In the genomic region with DNA sequence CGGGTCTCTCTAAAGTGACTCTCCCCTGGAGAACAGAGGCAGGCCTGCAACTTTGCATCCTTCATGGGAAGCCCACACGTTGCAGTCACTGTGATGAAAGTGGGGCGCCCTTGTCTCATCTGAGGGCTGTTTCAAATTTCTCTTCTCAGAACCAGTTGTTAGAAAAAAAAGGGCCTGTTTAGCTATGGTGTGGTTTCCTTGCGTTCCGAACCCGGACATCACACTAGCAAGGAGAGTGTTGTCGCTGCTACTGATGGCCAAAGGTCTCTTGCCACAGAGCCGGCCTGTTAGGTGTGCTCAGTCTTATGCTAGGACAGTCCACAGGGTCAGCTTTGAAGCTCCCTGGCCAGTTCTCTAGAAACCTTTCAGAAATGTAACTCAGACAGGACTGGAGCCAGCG, we compare ENCODE assay signal across 8 mouse cellular contexts.
DNase-seq lines count a peak whose midpoint lies in the region; ATAC-seq lines count a peak whose summit lies in the region.

No protein-coding gene starts in this region.

- no peak for DNase-seq in heart, adult 9 months (ENCODE audit: low spot score in 2 of 2)
- no peak for DNase-seq in embryonic facial prominence, embryonic 14.5 days (ENCODE audit: low spot score)
- DNase-seq in ovary, postnatal 14 days (ENCODE audit: low spot score) = no peak
- DNase-seq in left cerebral cortex, postnatal 14 days (ENCODE audit: low spot score in 2 of 2) = no peak

- H3K4me3 ChIP-seq in heart, embryonic 13.5 days = peak overlapping the region; percentile 75
- H3K4me3 ChIP-seq in embryonic facial prominence, embryonic 14.5 days (ENCODE audit: low read depth, low read length) = peak overlapping the region; percentile 66
- peak overlapping the region; percentile 60 for H3K4me3 ChIP-seq in kidney, embryonic 16.5 days (ENCODE audit: low read length)
- peak overlapping the region; percentile 76 for H3K4me3 ChIP-seq in midbrain, embryonic 16.5 days (ENCODE audit: low read depth, low read length)

- H3K4me2 ChIP-seq in heart, embryonic 13.5 days = peak overlapping the region; percentile 99
- H3K4me2 ChIP-seq in embryonic facial prominence, embryonic 14.5 days (ENCODE audit: low read depth, low read length) = peak overlapping the region; percentile 99
- peak overlapping the region; percentile 84 for H3K4me2 ChIP-seq in kidney, embryonic 16.5 days (replicated peaks; ENCODE audit: low read depth, low read length)
- peak overlapping the region; percentile 93 for H3K4me2 ChIP-seq in midbrain, embryonic 16.5 days (ENCODE audit: low read length)

- intact Hi-C loops in left cerebral cortex, postnatal 14 days (cut with DNase I) = no loop called here

- no peaks in the 10 kb centered on the region for H3K36me3 ChIP-seq in heart, embryonic 13.5 days
- H3K36me3 ChIP-seq in embryonic facial prominence, embryonic 14.5 days (ENCODE audit: control insufficient read depth, insufficient read depth, low read length) = no peaks in the 10 kb centered on the region
- no peaks in the 10 kb centered on the region for H3K36me3 ChIP-seq in kidney, embryonic 16.5 days (ENCODE audit: insufficient read depth, low read length)
- no peaks in the 10 kb centered on the region for H3K36me3 ChIP-seq in midbrain, embryonic 16.5 days (ENCODE audit: control insufficient read depth, insufficient read depth, low read length)

- 52% methylated on average over 9 of the region's 9 CpGs for WGBS in heart, embryonic 13.5 days
- 27% methylated on average over 9 of the region's 9 CpGs for WGBS in embryonic facial prominence, embryonic 14.5 days
- 37% methylated on average over 9 of the region's 9 CpGs for WGBS in kidney, embryonic 16.5 days
- WGBS in midbrain, embryonic 16.5 days = 37% methylated on average over 9 of the region's 9 CpGs

- H3K27ac ChIP-seq in heart, embryonic 13.5 days (replicated peaks) = peak overlapping the region; percentile 83
- peak overlapping the region; percentile 75 for H3K27ac ChIP-seq in embryonic facial prominence, embryonic 14.5 days (replicated peaks; ENCODE audit: low read depth, low read length)
- peak overlapping the region; percentile 92 for H3K27ac ChIP-seq in kidney, embryonic 16.5 days (ENCODE audit: low read length)
- H3K27ac ChIP-seq in midbrain, embryonic 16.5 days (ENCODE audit: low read length) = no peak overlapping the region

- no peak for ATAC-seq in heart, embryonic 13.5 days (ENCODE audit: extremely low read depth, insufficient number of reproducible peaks, low FRiP score, low TSS enrichment)
- ATAC-seq in embryonic facial prominence, embryonic 14.5 days (ENCODE audit: low read depth) = no peak
- peak; percentile 8; the same call in 1 of the 2 replicates for ATAC-seq in kidney, embryonic 16.5 days (ENCODE audit: low FRiP score, low TSS enrichment)
- ATAC-seq in midbrain, embryonic 16.5 days = no peak
- no peak for ATAC-seq in activated CD4-positive, CD25-positive, alpha-beta regulatory T cell, adult 4 months

- no peaks in the 10 kb centered on the region for H3K27me3 ChIP-seq in heart, embryonic 13.5 days (replicated peaks)
- no peaks in the 10 kb centered on the region for H3K27me3 ChIP-seq in embryonic facial prominence, embryonic 14.5 days (replicated peaks; ENCODE audit: control insufficient read depth, insufficient read depth, low read length)
- H3K27me3 ChIP-seq in kidney, embryonic 16.5 days (ENCODE audit: insufficient read depth, low read length) = no peaks in the 10 kb centered on the region
- H3K27me3 ChIP-seq in midbrain, embryonic 16.5 days (ENCODE audit: control insufficient read depth, insufficient read depth, low read depth, low read length) = no peaks in the 10 kb centered on the region

- no peaks in the 10 kb centered on the region for H3K9me3 ChIP-seq in heart, embryonic 13.5 days
- H3K9me3 ChIP-seq in embryonic facial prominence, embryonic 14.5 days (ENCODE audit: control insufficient read depth, low read length) = no peaks in the 10 kb centered on the region
- H3K9me3 ChIP-seq in kidney, embryonic 16.5 days (ENCODE audit: low read length) = no peaks in the 10 kb centered on the region
- no peaks in the 10 kb centered on the region for H3K9me3 ChIP-seq in midbrain, embryonic 16.5 days (replicated peaks; ENCODE audit: control insufficient read depth, low read length, poor library complexity, severe bottlenecking)

- H3K4me1 ChIP-seq in heart, embryonic 13.5 days = peaks cover 83% of the 10 kb centered on the region
- H3K4me1 ChIP-seq in embryonic facial prominence, embryonic 14.5 days (ENCODE audit: control insufficient read depth, insufficient read depth, low read length) = peaks cover 52% of the 10 kb centered on the region
- peaks cover 76% of the 10 kb centered on the region for H3K4me1 ChIP-seq in kidney, embryonic 16.5 days (ENCODE audit: insufficient read depth, low read length)
- peaks cover 16% of the 10 kb centered on the region for H3K4me1 ChIP-seq in midbrain, embryonic 16.5 days (ENCODE audit: control insufficient read depth, insufficient read depth, low read length)

- H3K9ac ChIP-seq in heart, embryonic 13.5 days = peak overlapping the region; percentile 90
- peak overlapping the region; percentile 74 for H3K9ac ChIP-seq in embryonic facial prominence, embryonic 14.5 days (ENCODE audit: low read depth, low read length)
- H3K9ac ChIP-seq in kidney, embryonic 16.5 days (replicated peaks; ENCODE audit: low read length) = peak overlapping the region; percentile 76
- peak overlapping the region; percentile 80 for H3K9ac ChIP-seq in midbrain, embryonic 16.5 days (ENCODE audit: low read depth, low read length)
